Mouse (Mus musculus): ENCODE results near the gene Rgs19. TPM values are rescaled to one million over a fixed set of nuclear protein-coding genes. Genes with fewer than 3 reads are reported as not detected.

The Rgs19 gene
- 44.0 and 44.8 TPM in 2 replicates for polyA plus RNA-seq (2016; fragmentation: Nextera tagmentation; extraction: Ambion mirVana)

DNA sequence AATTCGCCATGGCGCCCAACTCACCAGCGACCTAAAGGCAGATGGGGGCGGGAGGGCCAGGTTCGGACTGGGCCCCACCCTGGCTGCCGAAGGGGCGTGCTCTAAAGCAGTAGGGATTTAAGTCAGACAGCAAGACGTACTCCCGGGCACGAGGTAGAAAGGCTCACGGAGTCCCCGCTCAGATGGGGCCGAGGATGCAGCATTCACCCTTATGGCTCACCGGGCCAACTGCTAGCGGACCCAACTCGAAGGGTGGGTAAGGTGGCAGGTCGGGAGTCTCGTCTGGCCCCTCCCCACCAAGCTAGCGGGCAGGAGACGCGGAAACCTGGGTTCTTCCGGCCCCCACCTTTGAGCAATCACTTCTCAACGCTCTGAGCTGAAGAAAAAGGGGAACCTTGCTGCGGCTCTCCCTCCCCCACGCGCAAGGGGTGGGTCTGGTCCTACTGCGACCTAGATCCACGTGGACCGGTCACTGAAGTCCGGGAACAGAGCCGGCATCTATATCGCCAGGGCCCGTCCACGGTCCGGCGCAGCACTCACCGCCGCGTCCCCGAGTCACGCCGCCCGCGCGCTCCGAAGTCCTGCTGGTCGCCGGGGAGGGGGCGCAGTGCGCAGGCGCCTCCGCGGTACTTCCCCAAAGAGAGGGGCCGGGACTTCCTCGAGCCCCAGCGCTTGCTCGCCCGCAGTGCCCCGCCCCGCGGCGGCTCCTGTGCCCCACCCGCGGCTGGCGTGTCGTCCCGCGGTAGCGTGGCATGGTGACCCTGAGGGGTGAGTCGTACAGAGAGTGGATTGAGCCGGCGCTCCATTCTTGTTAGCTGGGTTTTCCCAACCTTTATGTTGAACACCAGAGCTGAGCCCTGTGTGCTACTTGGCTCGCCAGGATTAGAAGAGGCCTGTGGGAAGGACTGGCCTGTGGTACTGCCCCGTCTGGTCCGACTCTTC, at the start of gene Rgs19:
Gene Rgs19 (minus strand): TSS at position 639 of the 942 bp plus-strand sequence.
- peaks cover 13% of the 10 kb centered on the region for H3K4me1 ChIP-seq
- no peaks in the 10 kb centered on the region for H3K27me3 ChIP-seq (replicated peaks)
- peaks cover 10% of the 10 kb centered on the region for H3K36me3 ChIP-seq
- ATAC-seq (ENCODE audit: low FRiP score, low read depth), result peak; percentile 78
- no peaks in the 10 kb centered on the region for H3K9me3 ChIP-seq
- H3K4me2 ChIP-seq (replicated peaks), result peak within 1 kb of the TSS; percentile 91
- under 1% methylated on average over 75 of the region's 75 CpGs for WGBS
- peak within 1 kb of the TSS; percentile 61 for H3K4me3 ChIP-seq
- no peak within 1 kb of the TSS for H3K27ac ChIP-seq
- peak within 1 kb of the TSS; percentile 72 for H3K9ac ChIP-seq

DNA sequence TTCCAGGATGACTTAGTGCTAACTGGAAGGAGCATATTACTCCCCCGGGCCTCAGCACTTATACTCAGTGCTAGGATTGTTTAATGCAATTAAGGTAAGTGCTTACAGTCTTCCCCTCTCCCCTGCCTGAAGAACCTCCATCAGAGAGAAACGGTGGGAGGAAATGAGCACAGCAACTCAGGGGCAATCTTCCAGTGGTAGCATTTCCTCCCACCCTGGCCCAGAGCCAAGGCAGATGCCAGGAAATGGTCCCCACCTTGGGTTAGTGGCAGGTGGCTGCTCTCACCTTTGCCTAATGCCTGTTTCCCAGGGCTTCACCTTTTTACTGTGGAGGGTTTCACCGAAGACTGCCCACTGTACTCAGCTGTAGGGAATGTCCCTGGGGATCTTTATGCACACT, 36.3 kb upstream of the Rgs19 start:
- H3K9ac ChIP-seq, result no peak overlapping the region
- WGBS, result 64% methylated on average over 3 of the region's 3 CpGs
- no peak overlapping the region for H3K4me2 ChIP-seq (replicated peaks)
- peaks cover 6% of the 10 kb centered on the region; the same call in 1 of the 2 replicates for H3K4me1 ChIP-seq
- H3K9me3 ChIP-seq, result no peaks in the 10 kb centered on the region
- no peaks in the 10 kb centered on the region for H3K27me3 ChIP-seq (replicated peaks)
- H3K36me3 ChIP-seq, result no peaks in the 10 kb centered on the region
- no peak overlapping the region for H3K4me3 ChIP-seq
- no peak overlapping the region for H3K27ac ChIP-seq
- ATAC-seq (ENCODE audit: low FRiP score, low read depth), result no peak

DNA sequence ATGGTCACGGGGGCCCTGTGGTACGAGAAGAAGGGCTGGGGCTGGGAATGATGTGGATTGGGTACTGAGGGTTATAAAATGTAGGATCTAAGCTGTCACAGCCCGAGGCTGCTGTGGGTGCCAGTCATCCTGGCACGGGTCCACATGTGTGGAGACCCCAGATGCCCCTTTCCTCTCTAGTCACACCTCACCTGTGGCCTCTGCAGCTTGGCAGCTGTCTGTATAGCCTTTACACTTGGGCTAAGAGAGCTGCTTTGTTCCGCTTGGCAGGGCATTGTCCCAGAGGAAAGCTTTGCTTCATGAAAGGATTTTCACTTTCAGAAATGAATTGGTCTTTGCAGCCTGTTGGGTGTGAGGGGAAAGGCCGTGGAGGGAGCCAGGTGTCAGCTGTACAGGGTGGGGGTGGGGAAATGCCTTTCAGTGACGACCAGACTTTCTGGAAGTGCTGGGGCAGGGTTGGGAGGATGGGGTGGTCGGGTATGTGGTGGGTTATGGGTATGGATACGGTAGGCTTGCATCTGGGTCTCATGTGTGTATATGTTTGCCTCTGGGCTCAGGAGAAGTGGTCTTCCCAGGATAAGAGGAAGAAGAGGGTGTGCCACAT, 34.0 kb upstream of the Rgs19 start:
- Histone ChIP-seq H3K4me2 (replicated peaks) (no peak overlapping the region), H3K27ac (no peak overlapping the region), H3K9me3 (no peaks in the 10 kb centered on the region), H3K36me3 (no peaks in the 10 kb centered on the region), H3K27me3 (replicated peaks) (no peaks in the 10 kb centered on the region), H3K4me1 (peaks cover 6% of the 10 kb centered on the region; the same call in 1 of the 2 replicates), H3K4me3 (no peak overlapping the region), H3K9ac (no peak overlapping the region)
- peak; percentile 65 for ATAC-seq (ENCODE audit: low FRiP score, low read depth)
- 50% methylated on average over 9 of the region's 9 CpGs for WGBS

DNA sequence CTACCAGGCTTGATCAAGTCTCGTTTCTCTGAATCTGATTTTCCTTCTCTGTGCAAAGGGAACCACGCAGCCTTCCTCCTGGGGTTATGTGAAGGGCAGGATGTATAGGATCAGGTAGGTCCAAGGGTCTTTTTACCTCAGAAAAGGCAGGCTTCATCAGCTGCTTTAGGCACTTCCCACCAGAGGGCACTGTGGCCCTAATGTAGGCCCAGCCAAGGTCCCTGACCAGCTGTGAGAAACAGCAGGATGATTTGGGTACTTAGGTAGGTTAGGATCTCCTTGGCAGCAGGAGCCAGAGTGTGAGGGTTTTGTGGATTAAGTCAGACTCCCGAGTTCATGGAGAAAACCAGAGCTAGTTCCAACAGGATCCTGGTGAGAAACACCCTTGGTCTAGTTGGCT, 28.4 kb upstream of the Rgs19 start:
- ATAC-seq (ENCODE audit: low FRiP score, low read depth), result 0 out of 2 replicates have a peak, but pooled peaks have one; percentile 41
- H3K36me3 ChIP-seq, result peaks cover 4% of the 10 kb centered on the region; the same call in 1 of the 2 replicates
- H3K27me3 ChIP-seq (replicated peaks), result no peaks in the 10 kb centered on the region
- no peak overlapping the region for H3K4me2 ChIP-seq (replicated peaks)
- H3K4me1 ChIP-seq, result no peaks in the 10 kb centered on the region
- WGBS, result 18% methylated on average over 3 of the region's 3 CpGs
- H3K9me3 ChIP-seq, result no peaks in the 10 kb centered on the region
- no peak overlapping the region for H3K27ac ChIP-seq
- H3K4me3 ChIP-seq, result no peak overlapping the region
- H3K9ac ChIP-seq, result no peak overlapping the region

DNA sequence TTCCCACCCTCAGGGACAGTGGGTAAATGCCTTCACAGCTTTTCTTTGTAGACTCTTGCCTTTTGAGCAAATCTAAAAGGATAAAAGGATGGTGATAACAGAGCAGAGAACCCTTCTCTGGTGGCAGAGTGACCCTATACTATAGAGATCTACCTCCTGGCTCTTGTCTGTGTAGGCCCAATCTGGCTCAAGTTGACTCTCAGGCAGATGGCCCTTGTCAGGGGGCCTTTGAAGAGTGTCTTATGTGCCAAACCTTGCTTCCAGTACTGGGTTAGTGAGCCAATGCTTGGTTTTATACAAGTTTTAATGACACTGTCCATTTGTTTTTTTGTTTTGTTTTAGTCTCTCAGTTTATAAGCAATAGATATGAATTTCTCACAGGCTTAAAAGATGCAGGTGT, 27.4 kb upstream of the Rgs19 start:
- no peak overlapping the region for H3K4me2 ChIP-seq (replicated peaks)
- no peak overlapping the region for H3K27ac ChIP-seq
- no peak overlapping the region for H3K4me3 ChIP-seq
- H3K27me3 ChIP-seq (replicated peaks), result no peaks in the 10 kb centered on the region
- H3K4me1 ChIP-seq, result no peaks in the 10 kb centered on the region; the same call in 1 of the 2 replicates
- no peaks in the 10 kb centered on the region for H3K9me3 ChIP-seq
- H3K36me3 ChIP-seq, result peaks cover 4% of the 10 kb centered on the region; the same call in 1 of the 2 replicates
- ATAC-seq (ENCODE audit: low FRiP score, low read depth), result no peak
- H3K9ac ChIP-seq, result no peak overlapping the region

DNA sequence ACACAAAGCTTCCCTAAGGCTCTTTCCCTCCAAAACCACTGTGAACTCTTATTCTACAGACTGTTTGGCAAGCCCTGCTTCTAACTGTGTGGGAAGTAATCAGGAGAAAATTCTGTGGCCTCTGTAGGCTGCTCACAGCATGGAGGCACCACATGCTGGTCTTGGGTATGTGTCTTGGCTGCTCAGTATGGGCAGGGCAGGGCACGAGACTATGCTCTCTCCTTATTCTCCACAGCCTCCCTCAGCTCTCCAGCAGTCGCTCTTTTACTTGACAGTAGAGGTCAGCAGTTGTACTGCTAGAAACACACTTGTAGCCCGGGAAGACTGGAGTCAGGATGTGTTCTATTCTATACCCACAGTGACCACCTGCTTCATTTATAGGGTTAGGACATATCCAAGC, 26.3 kb upstream of the Rgs19 start:
- WGBS, result 43% methylated on average over 3 of the region's 3 CpGs

DNA sequence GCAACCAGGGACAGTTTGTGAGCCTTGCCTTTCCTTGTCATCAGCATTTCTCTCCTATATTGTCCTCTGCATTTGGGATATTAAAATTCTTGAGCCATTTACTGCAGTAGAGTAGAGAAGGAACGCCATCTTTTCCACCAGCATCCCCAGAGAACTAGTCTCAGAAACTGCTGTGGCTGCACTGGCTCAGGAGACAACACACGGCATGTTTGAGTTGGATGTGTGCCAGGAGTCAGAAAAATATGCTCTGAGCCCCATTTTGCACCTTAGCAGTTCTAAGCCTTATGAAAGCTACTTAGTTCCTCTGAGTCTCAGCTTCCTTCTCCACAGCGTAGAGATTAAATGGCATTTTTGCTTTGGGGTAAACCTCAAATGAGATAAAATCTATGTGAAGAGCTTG, 23.2 kb upstream of the Rgs19 start:
- WGBS, result 73% methylated on average over 3 of the region's 3 CpGs
- Histone ChIP-seq H3K4me3 (no peak overlapping the region), H3K4me2 (replicated peaks) (peak overlapping the region; percentile 58), H3K36me3 (peaks cover 4% of the 10 kb centered on the region; the same call in 1 of the 2 replicates), H3K9me3 (no peaks in the 10 kb centered on the region), H3K4me1 (peaks cover 9% of the 10 kb centered on the region), H3K27me3 (replicated peaks) (no peaks in the 10 kb centered on the region), H3K9ac (no peak overlapping the region), H3K27ac (no peak overlapping the region)
- no peak for ATAC-seq (ENCODE audit: low FRiP score, low read depth)

More for the DNA sequence above, 26.3 kb upstream of the Rgs19 start:
- Histone ChIP-seq H3K9ac (no peak overlapping the region), H3K27ac (no peak overlapping the region), H3K9me3 (no peaks in the 10 kb centered on the region), H3K4me2 (replicated peaks) (no peak overlapping the region), H3K27me3 (replicated peaks) (no peaks in the 10 kb centered on the region), H3K36me3 (peaks cover 4% of the 10 kb centered on the region; the same call in 1 of the 2 replicates), H3K4me1 (no peaks in the 10 kb centered on the region; the same call in 1 of the 2 replicates), H3K4me3 (no peak overlapping the region)
- no peak for ATAC-seq (ENCODE audit: low FRiP score, low read depth)

DNA sequence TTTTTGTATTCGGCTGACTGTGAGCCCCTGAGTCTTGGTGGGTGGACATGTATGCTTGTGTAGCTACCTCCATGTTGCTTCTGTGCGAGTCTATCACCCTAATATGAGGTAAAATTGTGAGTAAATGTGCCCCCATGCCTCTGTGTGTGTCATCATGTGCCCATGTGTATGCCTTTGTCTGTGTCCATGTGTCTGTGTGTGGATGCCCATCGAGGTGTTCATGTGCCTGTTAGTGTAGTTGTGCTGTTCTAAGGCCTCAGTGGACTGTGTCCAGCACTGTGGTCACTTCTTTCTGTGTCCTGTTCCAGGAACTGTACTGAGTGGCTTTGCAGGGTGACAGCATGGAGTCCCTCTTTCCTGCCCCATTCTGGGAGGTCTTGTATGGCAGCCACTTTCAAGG, 21.6 kb upstream of the Rgs19 start:
- Histone ChIP-seq H3K4me3 (peak overlapping the region; percentile 43), H3K27ac (peak overlapping the region; percentile 47; the same call in 1 of the 2 replicates), H3K9ac (peak overlapping the region; percentile 62), H3K4me2 (replicated peaks) (peak overlapping the region; percentile 58), H3K36me3 (peaks cover 4% of the 10 kb centered on the region; the same call in 1 of the 2 replicates), H3K9me3 (no peaks in the 10 kb centered on the region), H3K27me3 (replicated peaks) (no peaks in the 10 kb centered on the region), H3K4me1 (peaks cover 9% of the 10 kb centered on the region)
- ATAC-seq (ENCODE audit: low FRiP score, low read depth), result peak; percentile 14; the same call in 1 of the 2 replicates
- 83% methylated on average over 3 of the region's 3 CpGs for WGBS

DNA sequence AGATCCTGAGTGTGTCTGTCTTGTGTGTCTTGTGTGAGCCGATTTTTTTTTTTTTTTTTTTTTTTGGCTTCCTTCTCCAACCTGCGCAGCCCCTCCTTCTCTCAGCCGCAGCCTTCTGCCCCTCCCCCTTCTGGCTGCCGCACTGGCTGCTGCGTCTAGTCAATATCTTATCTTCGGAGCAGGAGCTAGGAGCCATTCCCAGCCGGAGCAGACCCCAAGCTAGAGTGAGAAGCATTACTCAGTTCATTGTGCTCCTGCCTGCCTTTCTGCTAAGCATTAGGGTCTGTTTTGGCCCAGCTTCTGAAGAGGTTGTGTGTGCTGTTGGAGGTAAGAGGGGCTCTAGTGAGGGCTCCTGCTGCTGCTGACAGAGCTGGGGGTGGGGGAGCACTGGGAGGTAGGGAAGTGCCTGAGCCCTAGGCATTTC, 21.1 kb upstream of the Rgs19 start, which contains the start of gene Oprl1:
Gene Oprl1 (plus strand): TSS at position 114 of the 424 bp plus-strand sequence.
- Histone ChIP-seq H3K9ac (peak within 1 kb of the TSS; percentile 62), H3K4me2 (replicated peaks) (peak within 1 kb of the TSS; percentile 58), H3K36me3 (0 out of 2 replicates have a peak, but pooled peaks cover 4% of the 10 kb centered on the region), H3K9me3 (no peaks in the 10 kb centered on the region), H3K4me3 (peak within 1 kb of the TSS; percentile 43), H3K4me1 (peaks cover 9% of the 10 kb centered on the region), H3K27me3 (replicated peaks) (no peaks in the 10 kb centered on the region), H3K27ac (peak within 1 kb of the TSS; percentile 47)
- 3% methylated on average over 7 of the region's 7 CpGs for WGBS
- peak; percentile 43; the same call in 1 of the 2 replicates for ATAC-seq (ENCODE audit: low FRiP score, low read depth)

DNA sequence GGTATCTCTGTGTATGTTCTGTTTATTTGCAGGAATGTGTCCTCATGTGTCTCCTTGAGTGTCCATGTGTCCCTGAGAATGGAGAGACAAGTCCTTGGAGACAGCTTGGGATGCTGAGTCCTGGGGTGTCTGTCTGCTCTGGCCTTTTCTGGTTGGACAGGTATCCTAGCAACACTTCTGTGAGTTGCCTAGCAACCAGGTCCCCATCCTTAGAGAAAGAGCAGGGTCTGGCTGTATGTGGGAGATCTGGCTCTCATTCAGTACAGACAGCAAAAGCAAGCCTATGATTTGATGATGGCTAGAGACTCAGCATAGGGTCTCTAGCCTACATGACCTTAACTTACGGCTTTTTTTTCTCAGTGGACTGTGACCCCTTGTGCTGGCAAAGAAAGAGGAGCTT, 20.0 kb upstream of the Rgs19 start:
- Histone ChIP-seq H3K27me3 (replicated peaks) (no peaks in the 10 kb centered on the region), H3K36me3 (no peaks in the 10 kb centered on the region), H3K9me3 (no peaks in the 10 kb centered on the region), H3K4me1 (peaks cover 9% of the 10 kb centered on the region), H3K9ac (no peak overlapping the region), H3K4me3 (no peak overlapping the region), H3K4me2 (replicated peaks) (peak overlapping the region; percentile 58), H3K27ac (no peak overlapping the region)
- WGBS, result 49% methylated on average over 1 of the region's 1 CpGs
- ATAC-seq (ENCODE audit: low FRiP score, low read depth), result peak; percentile 38

DNA sequence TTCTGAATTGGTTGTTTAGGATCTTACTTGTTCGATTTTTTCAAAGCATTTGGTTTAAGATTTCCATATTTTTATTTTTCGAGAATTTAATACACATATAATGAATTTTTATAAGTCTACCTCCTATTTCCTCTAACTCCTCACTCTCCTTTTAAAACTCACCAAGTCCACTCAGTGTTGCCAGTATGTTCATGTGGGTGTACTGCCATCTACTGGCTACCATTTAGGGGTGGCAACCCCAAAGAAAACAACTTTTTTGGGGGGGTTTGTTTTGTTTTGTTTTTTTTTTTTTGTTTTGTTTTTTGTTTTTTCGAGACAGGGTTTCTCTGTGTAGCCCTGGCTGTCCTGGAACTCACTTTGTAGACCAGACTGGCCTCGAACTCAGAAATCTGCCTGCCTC, 12.9 kb upstream of the Rgs19 start:
- H3K9ac ChIP-seq, result no peak overlapping the region
- no peaks in the 10 kb centered on the region for H3K9me3 ChIP-seq
- no peaks in the 10 kb centered on the region for H3K36me3 ChIP-seq
- no peak overlapping the region for H3K4me2 ChIP-seq (replicated peaks)
- H3K27ac ChIP-seq, result no peak overlapping the region
- no peak for ATAC-seq (ENCODE audit: low FRiP score, low read depth)
- H3K4me3 ChIP-seq, result no peak overlapping the region
- H3K4me1 ChIP-seq, result no peaks in the 10 kb centered on the region
- H3K27me3 ChIP-seq (replicated peaks), result no peaks in the 10 kb centered on the region
- WGBS, result 45% methylated on average over 4 of the region's 4 CpGs

DNA sequence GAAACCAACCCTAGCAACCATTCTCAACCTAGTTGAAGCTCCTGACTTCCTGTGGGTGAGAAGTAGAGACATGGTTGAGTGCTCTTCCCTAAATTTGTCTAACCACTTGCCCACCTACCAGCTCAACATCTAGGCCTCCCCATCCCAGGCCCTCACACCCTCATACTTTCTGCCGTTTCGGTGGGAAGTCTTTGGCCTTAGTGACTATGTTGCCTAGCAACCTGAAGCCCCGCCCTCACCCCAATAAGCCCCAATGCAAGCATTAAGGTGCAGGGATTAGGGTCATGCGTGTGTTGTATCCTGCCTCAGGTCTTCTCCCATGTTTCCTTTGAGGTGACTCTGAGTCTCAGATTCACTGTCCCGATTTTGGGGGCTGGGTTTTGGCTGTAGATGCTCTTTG, 4.5 kb upstream of the Rgs19 start, which contains the start of gene Lkaaear1:
Gene Lkaaear1 (minus strand): TSS at position 202 of the 400 bp plus-strand sequence.
- no peak within 1 kb of the TSS for H3K4me3 ChIP-seq
- no peak within 1 kb of the TSS for H3K9ac ChIP-seq
- H3K4me1 ChIP-seq, result peaks cover 5% of the 10 kb centered on the region; the same call in 1 of the 2 replicates
- no peaks in the 10 kb centered on the region for H3K36me3 ChIP-seq
- H3K27ac ChIP-seq, result no peak within 1 kb of the TSS
- H3K27me3 ChIP-seq (replicated peaks), result no peaks in the 10 kb centered on the region
- no peak for ATAC-seq (ENCODE audit: low FRiP score, low read depth)
- no peaks in the 10 kb centered on the region for H3K9me3 ChIP-seq
- H3K4me2 ChIP-seq (replicated peaks), result no peak within 1 kb of the TSS
- WGBS, result 38% methylated on average over 5 of the region's 5 CpGs

Measured in neural tube, embryonic 12.5 days (tissue).